Mouse (Mus musculus) myocyte (in vitro differentiated cells): Measurements from ENCODE around the gene Madd. TPM values are rescaled to one million over a fixed set of nuclear protein-coding genes. Genes with fewer than 3 reads are reported as not detected.

Experiments
- H3K27me3 ChIP-seq: one replicate; pipeline ENCODE4 v1.6.1; 2011; ENCODE audit not compliant: control insufficient read depth, insufficient read depth, insufficient read length
- H3K36me3 ChIP-seq: one replicate; pipeline ENCODE4 v1.6.1; 2011; ENCODE audit not compliant: control insufficient read depth, insufficient read depth
- H3K4me2 ChIP-seq: one replicate; pipeline ENCODE4 v1.6.1; 2011; ENCODE audit warnings: low read depth, control low read depth
- H3K4me3 ChIP-seq: one replicate; pipeline ENCODE4 v1.5.1; 2011; ENCODE audit warnings: mild to moderate bottlenecking, control low read depth, moderate library complexity
- H3K79me2 ChIP-seq: one replicate; pipeline ENCODE4 v1.6.1; 2011; ENCODE audit not compliant: control insufficient read depth, insufficient read depth
- H3ac ChIP-seq: one replicate; pipeline ENCODE4 v1.6.1; 2011; ENCODE audit not compliant: control insufficient read depth, insufficient read length
- CEBPB ChIP-seq: IDR thresholded peaks from 2 replicates; pipeline ENCODE4 v1.6.1; 2011; ENCODE audit warnings: mild to moderate bottlenecking, moderate library complexity; ENCODE audit not compliant: poor library complexity, insufficient read depth, severe bottlenecking
- E2F4 ChIP-seq: IDR thresholded peaks from one replicate; pipeline ENCODE4 v1.6.1; 2011; ENCODE audit warnings: mild to moderate bottlenecking, control low read depth, moderate library complexity; ENCODE audit not compliant: insufficient read depth
- MAX ChIP-seq: IDR thresholded peaks from one replicate; pipeline ENCODE4 v1.6.1; 2011; ENCODE audit warnings: low read depth, mild to moderate bottlenecking, control low read depth
- MYOD1 ChIP-seq, 3 experiments: IDR thresholded peaks; one replicate each; pipeline ENCODE4 v1.6.1; 2011; ENCODE audit warnings: control low read depth in 2 of 3, low read depth in 2 of 3, mild to moderate bottlenecking in 2 of 3, moderate library complexity in 1 of 3; ENCODE audit not compliant: insufficient read length in 2 of 3, control insufficient read depth in 1 of 3
- MYOG ChIP-seq, 3 experiments: IDR thresholded peaks; one replicate each; pipeline ENCODE4 v1.6.1; 2011; ENCODE audit warnings: control low read depth in 2 of 3, low read depth in 2 of 3, mild to moderate bottlenecking in 2 of 3; ENCODE audit not compliant: insufficient read length in 2 of 3, control insufficient read depth in 1 of 3, insufficient read depth in 1 of 3
- POLR2A ChIP-seq: IDR thresholded peaks from one replicate; pipeline ENCODE4 v1.6.1; 2011; ENCODE audit warnings: low read depth, mild to moderate bottlenecking, control low read depth, moderate library complexity; ENCODE audit not compliant: insufficient read length
- POLR2AphosphoS2 ChIP-seq: IDR thresholded peaks from one replicate; pipeline ENCODE4 v1.6.1; 2011; ENCODE audit warnings: low read depth, control low read depth; ENCODE audit not compliant: insufficient read length
- REST ChIP-seq: IDR thresholded peaks from one replicate; pipeline ENCODE4 v1.6.1; 2011; ENCODE audit warnings: mild to moderate bottlenecking, control low read depth, moderate library complexity; ENCODE audit not compliant: insufficient read depth, insufficient read length
- SRF ChIP-seq: IDR thresholded peaks from one replicate; pipeline ENCODE4 v1.6.1; 2011; ENCODE audit warnings: low read depth; ENCODE audit not compliant: control insufficient read depth, insufficient read length
- TCF12 ChIP-seq: IDR thresholded peaks from one replicate; pipeline ENCODE4 v1.6.1; 2011; ENCODE audit warnings: mild to moderate bottlenecking, control low read depth; ENCODE audit not compliant: poor library complexity, insufficient read depth, severe bottlenecking
- TCF3 ChIP-seq: IDR thresholded peaks from one replicate; pipeline ENCODE4 v1.6.1; 2011; ENCODE audit warnings: low read depth, control low read depth; ENCODE audit not compliant: insufficient read length
- USF1 ChIP-seq: IDR thresholded peaks from one replicate; pipeline ENCODE4 v1.6.1; 2011; ENCODE audit warnings: low read depth, mild to moderate bottlenecking, control low read depth, moderate library complexity
- polyA plus RNA-seq: library from polyadenylated mRNA; unstranded; fragments of >200 nt; fragmentation: generic; extraction: Trizol; gene quantifications from one replicate; pipeline ENCODE4 v1.2.1, GENCODE M21; 2012; ENCODE audit warnings: missing spikeins

Gene Madd
- polyA plus RNA-seq, 1 experiment = 10.2 TPM

- TF ChIP-seq MYOD1 (IDR thresholded peaks at IDR 0.05; ENCODE audit: control insufficient read depth in 1 of 3, insufficient read length in 2 of 3, low read depth in 2 of 3) (no peak), TCF12 (no peak), REST (no peak), TCF3 (no peak), USF1 (no peak), POLR2A (no peak)
- Histone ChIP-seq H3K4me2 (no peak overlapping the region), H3ac (no peak overlapping the region), H3K36me3 (no peaks in the 10 kb centered on the region), H3K79me2 (no peaks in the 10 kb centered on the region), H3K27me3 (no peaks in the 10 kb centered on the region), H3K4me3 (no peak overlapping the region)
Observed at GRCm38 (mm10) chr2:91139764-91140163, 43.9 kb downstream of the Madd start.

GRCm38 (mm10) chr2:91139311-91139710, 44.3 kb downstream of the Madd start:
- H3K36me3 ChIP-seq = no peaks in the 10 kb centered on the region

GRCm38 (mm10) chr2:91137481-91137880, 46.2 kb downstream of the Madd start:
- TF ChIP-seq SRF (no peak), MYOD1 (IDR thresholded peaks at IDR 0.05; ENCODE audit: control insufficient read depth in 1 of 3, insufficient read length in 2 of 3, low read depth in 2 of 3) (no peak), POLR2A (no peak), CEBPB (no peak), E2F4 (no peak), USF1 (no peak), TCF3 (no peak), POLR2AphosphoS2 (no peak), TCF12 (no peak), MYOG (IDR thresholded peaks at IDR 0.05; ENCODE audit: control insufficient read depth in 1 of 3, insufficient read depth in 1 of 3, insufficient read length in 2 of 3, low read depth in 2 of 3) (no peak), REST (no peak), MAX (no peak)
- no peaks in the 10 kb centered on the region for H3K27me3 ChIP-seq
- no peak overlapping the region for H3K4me3 ChIP-seq
- no peaks in the 10 kb centered on the region for H3K36me3 ChIP-seq
- H3ac ChIP-seq = no peak overlapping the region
- H3K79me2 ChIP-seq = no peaks in the 10 kb centered on the region
- H3K4me2 ChIP-seq = no peak overlapping the region

More at GRCm38 (mm10) chr2:91139311-91139710, 44.3 kb downstream of the Madd start:
- no peak for TF ChIP-seq CEBPB
- TF ChIP-seq POLR2AphosphoS2 = no peak
- no peak for TF ChIP-seq POLR2A
- no peak for TF ChIP-seq MAX
- no peak for TF ChIP-seq E2F4
- no peak for TF ChIP-seq MYOG (IDR thresholded peaks at IDR 0.05; ENCODE audit: control insufficient read depth in 1 of 3, insufficient read depth in 1 of 3, insufficient read length in 2 of 3, low read depth in 2 of 3)
- TF ChIP-seq USF1 = no peak
- TF ChIP-seq REST = no peak
- TF ChIP-seq TCF3 = no peak
- TF ChIP-seq MYOD1 (IDR thresholded peaks at IDR 0.05; ENCODE audit: control insufficient read depth in 1 of 3, insufficient read length in 2 of 3, low read depth in 2 of 3) = no peak
- no peak for TF ChIP-seq SRF
- TF ChIP-seq TCF12 = no peak
- Histone ChIP-seq H3K27me3 (no peaks in the 10 kb centered on the region), H3ac (no peak overlapping the region), H3K4me3 (no peak overlapping the region), H3K79me2 (no peaks in the 10 kb centered on the region), H3K4me2 (no peak overlapping the region)

GRCm38 (mm10) chr2:91136513-91137412, 46.9 kb downstream of the Madd start:
- Histone ChIP-seq H3ac (no peak overlapping the region), H3K4me3 (no peak overlapping the region), H3K79me2 (no peaks in the 10 kb centered on the region), H3K27me3 (no peaks in the 10 kb centered on the region), H3K4me2 (no peak overlapping the region), H3K36me3 (no peaks in the 10 kb centered on the region)
- TF ChIP-seq MYOD1 (IDR thresholded peaks at IDR 0.05; ENCODE audit: control insufficient read depth in 1 of 3, insufficient read length in 2 of 3, low read depth in 2 of 3) = no peak
- TF ChIP-seq TCF12 = no peak
- no peak for TF ChIP-seq USF1
- TF ChIP-seq POLR2AphosphoS2 = no peak
- no peak for TF ChIP-seq REST

- TF ChIP-seq USF1 (no peak), CEBPB (no peak), TCF12 (no peak), MYOG (IDR thresholded peaks at IDR 0.05; ENCODE audit: control insufficient read depth in 1 of 3, insufficient read depth in 1 of 3, insufficient read length in 2 of 3, low read depth in 2 of 3) (no peak), E2F4 (no peak), POLR2A (no peak), MAX (no peak), SRF (no peak)
- Histone ChIP-seq H3K79me2 (no peaks in the 10 kb centered on the region), H3K36me3 (no peaks in the 10 kb centered on the region), H3ac (no peak overlapping the region), H3K27me3 (peaks cover 4% of the 10 kb centered on the region), H3K4me3 (no peak overlapping the region), H3K4me2 (no peak overlapping the region)
Observed at GRCm38 (mm10) chr2:91132035-91132434, 51.6 kb downstream of the Madd start.
